Mouse (Mus musculus) embryo, embryonic 9.5 days (tissue): ENCODE results near the gene Sh3bgrl.

Experiments used
- DNase-seq: peaks from one replicate; pipeline ENCODE4 v3.0.0-alpha.2; 2017; ENCODE audit errors: extremely low spot score

The Sh3bgrl gene

DNA sequence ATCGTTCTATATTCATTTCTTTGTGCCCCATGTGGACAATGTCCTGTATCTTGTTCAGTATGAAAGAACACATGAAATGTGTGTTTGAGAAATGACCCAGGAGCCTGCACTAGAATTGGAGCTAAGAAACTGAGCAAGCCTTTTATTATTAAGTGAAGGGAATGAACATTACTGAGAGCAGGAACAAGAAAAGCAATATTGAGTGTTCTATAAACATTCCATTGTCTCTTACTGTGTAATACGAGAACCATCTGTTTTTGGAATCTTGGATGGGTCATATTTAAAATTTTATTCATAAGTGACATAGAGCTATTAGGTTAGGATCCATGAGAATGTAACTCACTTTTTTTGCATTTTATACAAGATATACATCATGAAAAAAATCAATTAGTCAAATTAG is 36.7 kb downstream of the Sh3bgrl start:
- DNase-seq: no peak

DNA sequence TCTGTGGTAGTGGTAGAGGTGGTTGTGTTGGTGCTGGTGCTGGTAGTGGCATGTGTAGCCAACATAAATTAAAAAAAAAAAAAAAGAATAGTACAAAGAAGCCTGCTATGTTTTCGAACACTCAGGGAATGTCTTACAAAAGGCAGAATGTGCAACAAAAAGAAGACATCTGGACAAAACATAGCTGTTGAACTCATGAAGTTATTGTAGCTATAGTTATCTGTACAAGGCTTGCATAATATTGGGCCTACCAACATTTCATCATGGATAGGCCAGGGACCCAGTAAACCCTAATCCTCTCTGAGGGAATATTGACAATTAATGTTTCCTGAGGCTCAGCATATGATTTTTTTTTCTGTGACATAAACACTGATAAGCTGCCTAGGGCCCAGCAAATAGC is 37.3 kb downstream of the Sh3bgrl start:
- no peak for DNase-seq

- DNase-seq: no peak
Observed at GRCm38 (mm10) chrX:109133500-109133899, 38.3 kb downstream of the Sh3bgrl start.

- no peak for DNase-seq
Observed at GRCm38 (mm10) chrX:109136306-109136705, 41.1 kb downstream of the Sh3bgrl start.

- no peak for DNase-seq
Observed at GRCm38 (mm10) chrX:109136820-109137219, 41.7 kb downstream of the Sh3bgrl start.

- DNase-seq: no peak
Observed at GRCm38 (mm10) chrX:109137295-109137694, 42.1 kb downstream of the Sh3bgrl start.

DNA sequence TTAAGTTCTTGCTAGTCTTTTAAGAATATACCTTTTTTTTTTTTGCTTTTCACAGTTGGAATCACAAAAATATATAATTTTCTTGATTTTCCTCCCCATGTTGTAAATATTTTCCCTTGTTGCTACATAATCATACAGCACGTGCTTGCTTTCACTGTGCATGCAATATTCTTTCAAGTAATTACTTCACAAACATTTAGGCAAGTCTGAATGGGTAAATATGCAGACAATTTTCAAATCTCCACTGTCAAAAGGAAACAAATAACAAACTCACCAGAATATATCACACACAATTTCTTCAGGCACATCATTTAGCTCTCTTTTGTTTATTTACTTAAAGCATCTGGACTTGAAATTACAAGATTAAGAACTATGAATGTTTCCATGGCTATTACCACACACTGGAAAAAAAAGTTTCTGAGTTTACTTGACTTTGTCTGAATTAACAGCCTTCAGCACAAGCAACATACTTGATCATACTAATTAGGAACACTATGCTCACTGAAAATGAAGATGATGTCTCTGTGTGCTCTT is 46.2 kb downstream of the Sh3bgrl start:
- DNase-seq: no peak

- DNase-seq: no peak
Observed at GRCm38 (mm10) chrX:109142281-109142680, 47.1 kb downstream of the Sh3bgrl start.

DNA sequence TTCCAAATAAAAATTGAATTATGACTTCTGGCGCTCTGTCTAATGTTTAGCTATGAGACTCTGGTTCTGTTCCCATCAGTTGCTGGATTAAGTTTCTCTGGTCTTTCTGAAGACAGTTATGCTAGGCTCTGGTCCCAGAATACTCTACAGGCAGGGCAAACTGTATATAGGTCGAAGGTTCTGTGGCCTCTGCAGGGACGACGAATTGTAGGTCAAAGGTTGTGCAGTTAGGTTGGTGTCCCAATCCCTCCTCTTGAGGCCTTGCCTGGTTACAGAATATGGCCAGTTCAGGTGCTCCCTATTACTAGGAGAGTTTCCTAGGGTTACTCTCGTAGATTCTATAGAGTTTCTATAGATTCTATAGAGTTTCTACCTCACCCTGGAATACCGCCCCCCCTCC is 50.6 kb downstream of the Sh3bgrl start:
- DNase-seq: no peak

GRCm38 (mm10) chrX:109147108-109147507 is 51.9 kb downstream of the Sh3bgrl start:
- no peak for DNase-seq

DNA sequence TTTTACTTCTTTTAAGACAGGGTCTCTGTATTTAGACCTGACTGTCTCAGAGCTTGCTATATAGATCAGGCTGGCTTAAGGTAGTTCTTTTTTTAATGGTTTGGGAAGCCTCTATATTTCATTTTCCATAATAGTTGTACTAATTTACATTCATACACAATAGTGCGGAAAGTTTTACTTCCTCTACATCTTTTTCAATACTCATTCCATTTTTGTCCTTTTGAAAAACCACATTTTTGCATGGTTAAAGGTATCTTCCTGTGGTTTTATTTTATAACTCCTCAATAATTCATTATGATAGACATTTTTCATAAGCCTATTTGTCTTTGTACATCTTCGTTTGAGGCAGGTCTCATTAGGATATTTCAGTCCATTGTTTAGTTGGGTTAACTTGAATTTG is 56.1 kb downstream of the Sh3bgrl start:
- no peak for DNase-seq

DNA sequence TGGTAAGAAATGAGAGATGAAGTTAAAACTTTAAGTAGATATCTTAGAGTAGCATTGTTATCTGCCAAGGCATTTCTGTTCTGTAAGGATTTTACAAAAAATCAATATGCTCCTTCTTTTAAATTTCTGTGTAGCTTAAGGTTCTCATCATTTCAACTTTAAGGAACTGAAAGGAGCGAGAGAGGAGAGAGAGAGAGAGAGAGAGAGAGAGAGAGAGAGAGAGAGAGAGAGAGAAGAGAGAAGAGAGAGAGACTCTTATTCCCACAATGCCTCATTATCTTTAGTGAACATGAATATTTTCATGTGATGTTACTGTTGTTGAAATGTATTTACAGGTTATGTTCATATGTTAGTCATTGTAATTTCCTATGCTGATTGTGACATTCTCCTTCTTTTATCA is 65.2 kb downstream of the Sh3bgrl start:
- no peak for DNase-seq

DNA sequence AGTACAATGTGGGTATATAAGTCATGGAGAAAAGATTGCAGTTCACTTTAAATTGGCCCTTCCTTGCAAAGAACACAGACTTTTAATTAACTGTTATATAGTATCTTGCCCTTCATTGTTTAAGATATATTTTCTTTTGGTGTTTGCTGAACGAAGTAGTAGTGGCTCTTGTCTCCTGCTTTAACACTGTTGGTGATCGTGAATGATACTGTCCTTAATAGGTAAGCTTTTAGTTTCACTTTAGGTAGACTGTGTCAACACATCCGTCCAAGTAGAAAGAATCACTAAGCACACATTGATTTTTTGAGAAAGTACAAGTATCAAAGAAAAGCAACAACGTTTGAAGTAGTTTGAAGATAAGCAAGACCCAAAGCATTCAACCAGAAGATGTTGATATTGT is 65.7 kb downstream of the Sh3bgrl start:
- DNase-seq: no peak

GRCm38 (mm10) chrX:109175038-109175437 is 79.9 kb downstream of the Sh3bgrl start:
- no peak for DNase-seq

DNA sequence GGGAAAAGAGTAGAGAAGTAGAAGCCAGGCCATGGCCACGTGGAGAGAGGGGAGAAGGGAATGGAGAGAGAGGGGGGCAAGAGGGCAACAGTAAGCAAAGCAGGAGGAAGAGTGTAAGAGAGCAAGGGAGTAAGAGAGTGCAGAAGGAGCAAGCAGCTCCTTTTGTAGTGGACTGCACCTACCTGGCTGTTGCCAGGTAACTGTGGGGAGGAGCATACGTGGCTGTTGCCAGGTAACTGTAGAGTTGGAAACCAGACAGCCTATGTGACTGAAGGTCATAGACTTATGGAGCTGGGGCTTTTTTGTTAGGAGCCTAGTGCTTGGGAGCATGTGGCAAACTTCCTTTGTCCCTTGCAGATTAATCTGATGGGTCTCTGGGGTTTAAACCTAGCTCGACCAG is 80.3 kb downstream of the Sh3bgrl start:
- no peak for DNase-seq

GRCm38 (mm10) chrX:109184706-109185478 is 89.7 kb downstream of the Sh3bgrl start:
- DNase-seq: no peak

DNA sequence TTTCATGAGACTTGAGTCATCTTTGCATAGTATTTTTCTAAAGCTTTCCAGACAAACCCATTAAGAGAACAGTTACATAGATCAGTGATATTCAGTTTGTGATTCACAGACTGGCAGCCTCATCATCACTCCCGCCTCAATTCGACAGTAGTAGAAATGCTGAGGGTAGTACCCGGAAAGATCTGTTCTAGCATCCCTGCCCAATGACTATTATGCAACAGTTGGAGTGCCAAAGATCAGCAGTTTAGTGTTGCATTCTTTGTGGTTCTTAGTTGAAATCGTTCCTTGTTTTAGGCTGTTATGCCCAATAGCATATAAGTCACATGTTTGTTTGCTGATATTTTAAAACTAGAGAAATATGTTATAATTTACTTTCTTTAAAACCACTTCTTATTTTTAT is 94.4 kb downstream of the Sh3bgrl start:
- DNase-seq: no peak

DNA sequence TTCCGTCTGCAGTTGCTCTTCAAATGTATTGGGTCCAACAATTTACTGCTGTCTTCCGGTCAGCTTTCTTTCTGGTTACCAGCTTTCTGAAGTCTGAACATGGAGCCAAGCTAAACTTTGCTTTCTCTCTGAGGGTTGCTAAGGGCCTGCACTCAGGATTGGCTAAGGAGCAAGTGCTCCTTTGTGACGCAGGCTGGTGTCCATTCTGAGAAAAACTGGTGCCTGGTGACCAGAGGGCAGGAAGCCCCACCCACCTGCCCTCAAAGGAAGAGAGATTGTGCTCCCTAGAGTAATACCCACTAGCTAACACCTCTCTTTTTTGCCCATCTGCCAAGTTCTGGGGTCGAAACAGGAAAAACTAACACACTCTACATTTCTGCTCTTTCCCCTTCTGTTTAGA is 95.8 kb downstream of the Sh3bgrl start:
- DNase-seq: no peak

GRCm38 (mm10) chrX:109191436-109191835 is 96.3 kb downstream of the Sh3bgrl start:
- DNase-seq: no peak

GRCm38 (mm10) chrX:109196468-109196867 is 101.3 kb downstream of the Sh3bgrl start, which contains the start of gene Gm6377:
Gene Gm6377, plus strand, starts transcription at chrX:109196756.
- no peak for DNase-seq

DNA sequence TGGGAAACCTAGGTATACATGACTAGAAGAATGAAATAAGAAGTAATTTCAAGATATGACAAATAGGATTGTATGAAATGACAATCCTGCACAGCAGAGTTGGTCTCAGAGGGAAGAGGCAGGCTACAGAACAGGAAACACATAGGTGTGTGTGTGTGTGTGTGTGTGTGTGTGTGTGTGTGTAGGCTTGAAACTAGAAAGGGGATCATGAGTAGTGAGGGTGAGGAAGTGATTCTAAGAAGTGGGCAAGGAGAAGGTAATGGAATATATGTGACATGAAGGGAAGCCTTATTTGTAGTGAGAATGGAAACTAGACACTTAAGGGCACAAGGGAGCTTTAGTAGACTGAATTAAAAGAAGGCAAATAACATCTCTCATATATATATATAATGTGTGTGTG is 112.7 kb downstream of the Sh3bgrl start:
- DNase-seq: no peak

DNA sequence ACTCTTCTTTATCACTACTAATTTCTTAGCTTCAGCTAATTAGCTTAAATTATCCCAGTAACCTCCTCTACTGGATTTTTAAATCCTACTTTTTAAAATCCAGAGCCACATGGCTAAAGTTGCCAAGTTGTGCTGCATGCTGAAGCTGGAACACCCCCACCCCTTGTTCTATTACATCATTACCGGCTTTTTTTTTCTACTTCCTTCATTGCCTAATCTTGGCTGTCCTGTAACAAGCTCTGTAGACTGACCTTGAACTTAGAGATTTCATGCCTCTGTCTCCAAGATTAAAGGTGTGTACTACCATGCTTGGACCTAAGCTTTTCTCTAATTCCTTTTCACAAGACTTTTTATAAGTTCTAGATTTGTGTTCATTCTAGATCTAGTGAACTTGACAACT is 133.6 kb downstream of the Sh3bgrl start:
- DNase-seq: no peak

DNA sequence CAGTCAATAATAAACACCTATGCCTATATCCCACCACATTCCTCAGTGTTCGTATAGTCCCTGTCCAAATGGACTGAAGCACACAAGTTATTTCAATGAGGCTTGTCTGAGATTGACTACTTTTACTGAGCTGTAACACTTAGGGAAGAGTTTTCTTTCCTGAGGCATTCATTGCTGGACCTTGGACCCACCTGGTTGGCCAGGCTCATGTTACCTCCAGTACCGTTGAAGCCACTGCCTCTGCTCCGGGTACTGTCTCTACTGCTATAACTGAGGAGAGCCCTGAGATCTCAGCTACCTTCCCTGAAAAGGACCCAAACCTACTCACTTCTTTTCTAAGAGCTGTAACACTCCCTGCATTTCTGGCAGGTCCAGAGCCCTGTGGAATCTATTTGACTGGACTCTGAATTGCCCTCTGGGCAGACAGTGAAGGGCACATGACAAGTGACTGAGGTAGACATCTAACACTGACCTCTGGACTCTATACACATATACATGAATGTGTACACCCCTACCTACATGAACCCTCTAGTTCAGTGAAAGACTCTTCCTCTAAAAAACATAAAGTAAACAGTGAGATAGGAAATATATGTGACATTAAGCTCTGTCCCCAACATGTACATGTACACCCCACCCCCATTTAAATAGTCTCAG is 140.3 kb downstream of the Sh3bgrl start:
- no peak for DNase-seq
